Mouse (Mus musculus) cerebellum, adult (tissue): ENCODE results near the gene Gm26602.

Experiments used
- ATAC-seq: cut with Nextera tagmentation; 2 replicates; pipeline ENCODE4 v1.9.2; 2017; ENCODE audit warnings: mild to moderate bottlenecking, moderate library complexity, mixed read lengths; ENCODE audit not compliant: insufficient number of reproducible peaks, low FRiP score, low TSS enrichment

Gm26602 gene

GRCm38 (mm10) chr10:79910556-79910955 lies at the start of gene Gm26602:
TSS of gene Gm26602 (plus strand) at chr10:79910856.
- no peak for ATAC-seq

GRCm38 (mm10) chr10:79861230-79862048 lies 49.2 kb upstream of the Gm26602 start:
- peak; percentile 70; the same call in 1 of the 2 replicates for ATAC-seq

GRCm38 (mm10) chr10:79862049-79862788 lies 48.4 kb upstream of the Gm26602 start:
- no peak for ATAC-seq

GRCm38 (mm10) chr10:79862925-79863324 lies 47.7 kb upstream of the Gm26602 start:
- ATAC-seq = no peak

- ATAC-seq = no peak
Measured at GRCm38 (mm10) chr10:79864351-79865188, 46.1 kb upstream of the Gm26602 start.

- ATAC-seq = no peak
Measured at GRCm38 (mm10) chr10:79865189-79865601, 45.5 kb upstream of the Gm26602 start.

GRCm38 (mm10) chr10:79865801-79866295 lies 44.8 kb upstream of the Gm26602 start:
- ATAC-seq = 0 out of 2 replicates have a peak, but pooled peaks have one; percentile 21

- no peak for ATAC-seq
Measured at GRCm38 (mm10) chr10:79866601-79867000, 44.1 kb upstream of the Gm26602 start.

- ATAC-seq = no peak
Measured at GRCm38 (mm10) chr10:79871845-79872244, 38.8 kb upstream of the Gm26602 start.

GRCm38 (mm10) chr10:79872862-79873261 lies 37.8 kb upstream of the Gm26602 start:
- no peak for ATAC-seq

GRCm38 (mm10) chr10:79873313-79873712 lies 37.3 kb upstream of the Gm26602 start:
- no peak for ATAC-seq

GRCm38 (mm10) chr10:79873715-79874289 lies 36.9 kb upstream of the Gm26602 start:
- no peak for ATAC-seq

GRCm38 (mm10) chr10:79874290-79874862 lies 36.3 kb upstream of the Gm26602 start, which contains the start of the genes Prtn3 and Plppr3:
TSS of gene Prtn3 (plus strand) at chr10:79874476.
TSS of gene Plppr3 (minus strand) at chr10:79874634.
- peak; percentile 45; the same call in 1 of the 2 replicates for ATAC-seq

GRCm38 (mm10) chr10:79877174-79877573 lies 33.5 kb upstream of the Gm26602 start:
- no peak for ATAC-seq

GRCm38 (mm10) chr10:79877757-79878156 lies 32.9 kb upstream of the Gm26602 start:
- no peak for ATAC-seq

GRCm38 (mm10) chr10:79879527-79879926 lies 31.1 kb upstream of the Gm26602 start:
- ATAC-seq = no peak

GRCm38 (mm10) chr10:79880721-79881120 lies 29.9 kb upstream of the Gm26602 start:
- no peak for ATAC-seq

GRCm38 (mm10) chr10:79881981-79882380 lies 28.7 kb upstream of the Gm26602 start:
- ATAC-seq = no peak

- peak; percentile 64; the same call in 1 of the 2 replicates for ATAC-seq
Measured at GRCm38 (mm10) chr10:79883297-79884084, 27.2 kb upstream of the Gm26602 start.
